Mouse (Mus musculus): ENCODE measurements around the gene Ano8. TPM values are rescaled to one million over a fixed set of nuclear protein-coding genes. Genes with fewer than 3 reads are reported as not detected.

The Ano8 gene
- total and polyA plus RNA-seq, 3 experiments: 1.1 to 2.1 (median 1.5) TPM

DNA sequence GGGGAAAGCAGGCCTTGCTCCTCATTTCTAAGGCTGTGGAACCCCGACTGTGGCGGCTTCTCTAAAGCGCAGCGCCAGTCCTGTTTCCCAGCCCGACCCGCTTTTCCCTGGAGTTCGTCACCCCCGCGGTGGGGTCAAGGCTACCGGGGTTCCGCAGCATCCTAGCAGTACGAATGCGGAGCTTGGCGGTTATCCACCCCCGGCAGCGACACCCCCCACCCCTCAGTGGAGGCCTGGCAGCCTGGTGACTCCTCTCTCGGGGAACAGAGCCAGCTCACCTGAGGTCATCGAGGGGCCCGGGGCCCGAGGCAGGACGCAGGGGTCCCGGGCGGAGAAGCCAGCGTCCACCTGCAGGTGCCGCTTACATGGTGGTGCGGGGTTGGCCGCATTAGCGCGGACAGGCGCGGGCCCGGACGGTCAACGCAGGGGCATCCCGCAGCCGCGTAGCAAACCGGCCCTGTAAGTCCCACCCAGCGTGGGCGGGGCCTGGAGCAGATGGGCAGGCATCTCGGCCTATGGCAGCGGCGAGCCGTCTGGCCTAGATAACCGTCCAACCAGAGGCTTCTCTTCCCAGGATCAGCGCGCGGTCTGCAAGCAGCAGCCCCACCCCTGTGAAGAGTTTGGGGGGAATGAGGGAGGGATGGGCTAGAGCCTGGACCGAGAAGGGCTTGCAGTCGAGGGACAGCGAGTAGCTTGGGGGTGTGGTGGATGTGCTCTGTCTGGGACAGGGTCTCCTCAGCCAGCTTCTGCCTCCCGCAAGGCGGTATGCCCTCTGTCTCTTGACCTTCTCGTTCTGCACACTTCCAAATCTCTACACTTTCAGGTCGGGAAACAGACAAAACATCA lies 22.4 kb downstream of the Ano8 start, which contains the start of gene Abhd8:
Gene Abhd8 (minus strand): TSS at position 468 of the 846 bp plus-strand sequence.
- Histone ChIP-seq H3K4me1 (ENCODE audit: insufficient read depth, low read depth, low read length) (peaks cover 52% of the 10 kb centered on the region), H3K27me3 (ENCODE audit: insufficient read depth, low read length) (no peaks in the 10 kb centered on the region), H3K9me3 (replicated peaks) (0 out of 2 replicates have a peak, but pooled peaks cover 2% of the 10 kb centered on the region), H3K4me3 (ENCODE audit: low read depth, low read length) (peak within 1 kb of the TSS; percentile 77), H3K36me3 (replicated peaks) (peaks cover 47% of the 10 kb centered on the region)
- TF ChIP-seq GATA2 (IDR thresholded peaks at IDR 0.05; ENCODE audit: borderline replicate concordance, low read depth, low read length): no peak
- no peak for TF ChIP-seq CTCF (IDR thresholded peaks at IDR 0.05; ENCODE audit: low read depth, low read length)
- no peak for TF ChIP-seq TAL1 (conservative IDR thresholded peaks at IDR 0.05; ENCODE audit: low read depth, low read length)
- no peak for TF ChIP-seq GATA1 (IDR thresholded peaks at IDR 0.05; ENCODE audit: borderline replicate concordance, low read length)
- TF ChIP-seq POLR2AphosphoS5 (IDR thresholded peaks at IDR 0.05; ENCODE audit: insufficient replicate concordance, low read depth, low read length): no peak
- ATAC-seq (ENCODE audit: extremely low read depth, insufficient number of reproducible peaks, low FRiP score, poor library complexity, severe bottlenecking) (peak; percentile 69), DNase-seq (ENCODE audit: low spot score) (peak; percentile 91)

DNA sequence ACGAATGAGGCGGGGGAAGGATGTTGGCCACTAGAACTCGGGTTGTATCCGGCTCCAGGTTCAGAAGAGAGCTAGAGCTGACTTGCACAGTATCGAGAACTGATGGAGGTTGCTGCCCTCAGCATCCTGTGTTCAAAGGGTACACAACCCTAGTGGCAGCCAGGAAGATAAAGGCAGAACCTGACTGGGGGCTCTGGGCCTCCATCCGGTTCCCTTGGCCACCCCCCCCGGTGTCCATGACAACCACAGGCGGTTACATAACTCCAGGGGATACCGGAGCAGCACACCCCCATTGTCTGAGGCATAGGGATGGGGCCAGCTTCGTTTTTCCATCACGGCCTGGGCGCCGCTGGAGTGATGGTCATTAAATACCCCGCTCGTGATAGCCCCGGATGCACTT lies 23.0 kb downstream of the Ano8 start:
- H3K27me3 ChIP-seq (ENCODE audit: insufficient read depth, low read length): no peaks in the 10 kb centered on the region
- ATAC-seq (ENCODE audit: extremely low read depth, insufficient number of reproducible peaks, low FRiP score, poor library complexity, severe bottlenecking) (no peak), DNase-seq (ENCODE audit: low spot score) (no peak)
- TF ChIP-seq TAL1 (conservative IDR thresholded peaks at IDR 0.05; ENCODE audit: low read depth, low read length): no peak
- no peak for TF ChIP-seq CTCF (IDR thresholded peaks at IDR 0.05; ENCODE audit: low read depth, low read length)
- TF ChIP-seq GATA2 (IDR thresholded peaks at IDR 0.05; ENCODE audit: borderline replicate concordance, low read depth, low read length): no peak
- no peak for TF ChIP-seq POLR2AphosphoS5 (IDR thresholded peaks at IDR 0.05; ENCODE audit: insufficient replicate concordance, low read depth, low read length)
- no peak for TF ChIP-seq GATA1 (IDR thresholded peaks at IDR 0.05; ENCODE audit: borderline replicate concordance, low read length)
- H3K4me3 ChIP-seq (ENCODE audit: low read depth, low read length): peak overlapping the region; percentile 77
- peaks cover 50% of the 10 kb centered on the region for H3K36me3 ChIP-seq (replicated peaks)
- 0 out of 2 replicates have a peak, but pooled peaks cover 2% of the 10 kb centered on the region for H3K9me3 ChIP-seq (replicated peaks)
- peaks cover 51% of the 10 kb centered on the region for H3K4me1 ChIP-seq (ENCODE audit: insufficient read depth, low read depth, low read length)

DNA sequence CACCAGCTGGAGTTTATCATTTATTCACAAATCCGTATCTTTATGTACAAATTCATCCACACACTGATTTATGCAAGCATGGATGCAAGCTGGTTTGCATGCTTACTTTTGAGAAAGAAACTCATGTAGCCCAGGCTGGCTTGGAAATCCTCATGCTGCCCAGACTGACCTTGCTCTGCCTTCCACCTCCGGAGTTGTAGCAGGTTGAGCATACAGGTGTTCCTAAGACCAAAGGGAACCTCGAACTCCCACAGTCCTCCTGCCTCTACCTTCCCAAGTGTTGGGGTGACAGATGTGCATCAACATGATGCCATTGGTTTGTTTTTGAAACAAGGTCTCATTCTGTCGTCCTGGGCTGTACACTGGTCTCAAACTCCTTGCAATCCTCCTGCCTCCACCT lies 23.6 kb downstream of the Ano8 start:
- Histone ChIP-seq H3K9me3 (replicated peaks) (0 out of 2 replicates have a peak, but pooled peaks cover 2% of the 10 kb centered on the region), H3K4me1 (ENCODE audit: insufficient read depth, low read depth, low read length) (peaks cover 52% of the 10 kb centered on the region), H3K36me3 (replicated peaks) (peaks cover 50% of the 10 kb centered on the region), H3K27me3 (ENCODE audit: insufficient read depth, low read length) (no peaks in the 10 kb centered on the region), H3K4me3 (ENCODE audit: low read depth, low read length) (no peak overlapping the region)
- ATAC-seq (ENCODE audit: extremely low read depth, insufficient number of reproducible peaks, low FRiP score, poor library complexity, severe bottlenecking) (no peak), DNase-seq (ENCODE audit: low spot score) (no peak)
- no peak for TF ChIP-seq CTCF (IDR thresholded peaks at IDR 0.05; ENCODE audit: low read depth, low read length)
- TF ChIP-seq GATA1 (IDR thresholded peaks at IDR 0.05; ENCODE audit: borderline replicate concordance, low read length): no peak
- TF ChIP-seq POLR2AphosphoS5 (IDR thresholded peaks at IDR 0.05; ENCODE audit: insufficient replicate concordance, low read depth, low read length): no peak
- no peak for TF ChIP-seq TAL1 (conservative IDR thresholded peaks at IDR 0.05; ENCODE audit: low read depth, low read length)
- no peak for TF ChIP-seq GATA2 (IDR thresholded peaks at IDR 0.05; ENCODE audit: borderline replicate concordance, low read depth, low read length)

DNA sequence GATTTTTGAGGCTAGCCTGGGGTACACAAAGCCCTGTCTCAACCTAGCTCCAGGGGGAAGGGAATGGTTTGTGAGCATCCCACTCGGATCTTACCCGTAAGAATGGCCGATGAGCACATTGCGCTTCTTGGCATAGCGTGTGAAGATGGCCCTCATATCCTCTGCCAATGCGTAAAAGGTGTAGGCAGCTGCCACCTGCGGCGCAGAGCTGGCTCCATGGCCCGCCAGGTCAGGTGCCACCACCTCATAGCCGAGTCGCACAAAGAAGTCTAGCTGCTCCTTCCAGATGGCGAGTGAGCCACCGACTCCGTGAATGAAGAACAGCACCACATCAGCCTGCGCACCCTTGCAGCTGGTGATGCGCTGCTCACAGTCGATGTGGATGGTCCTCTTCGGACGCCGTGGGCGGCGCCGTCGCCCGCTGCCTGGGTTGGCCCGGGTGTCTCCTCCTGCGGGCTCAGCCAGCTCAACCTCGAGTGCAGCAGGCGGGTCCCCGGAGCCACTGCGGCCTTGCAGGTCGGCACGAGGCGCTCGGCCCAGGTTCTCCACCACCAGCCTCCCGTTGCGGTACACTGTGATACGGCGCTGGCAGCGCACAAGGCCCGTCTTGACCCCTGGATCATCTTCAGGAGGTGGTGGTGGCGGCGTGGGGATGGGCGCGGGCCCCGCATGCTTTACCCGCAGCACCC lies 24.5 kb downstream of the Ano8 start:
- DNase-seq (ENCODE audit: low spot score): no peak
- no peak overlapping the region for H3K4me3 ChIP-seq (ENCODE audit: low read depth, low read length)
- no peak for ATAC-seq (ENCODE audit: extremely low read depth, insufficient number of reproducible peaks, low FRiP score, poor library complexity, severe bottlenecking)
- peaks cover 55% of the 10 kb centered on the region for H3K4me1 ChIP-seq (ENCODE audit: insufficient read depth, low read depth, low read length)
- peaks cover 47% of the 10 kb centered on the region for H3K36me3 ChIP-seq (replicated peaks)
- 0 out of 2 replicates have a peak, but pooled peaks cover 2% of the 10 kb centered on the region for H3K9me3 ChIP-seq (replicated peaks)
- 0 out of 2 replicates have a peak, but pooled peaks cover 1% of the 10 kb centered on the region for H3K27me3 ChIP-seq (ENCODE audit: insufficient read depth, low read length)
- no peak for TF ChIP-seq POLR2AphosphoS5 (IDR thresholded peaks at IDR 0.05; ENCODE audit: insufficient replicate concordance, low read depth, low read length)
- no peak for TF ChIP-seq GATA2 (IDR thresholded peaks at IDR 0.05; ENCODE audit: borderline replicate concordance, low read depth, low read length)
- no peak for TF ChIP-seq GATA1 (IDR thresholded peaks at IDR 0.05; ENCODE audit: borderline replicate concordance, low read length)
- TF ChIP-seq TAL1 (conservative IDR thresholded peaks at IDR 0.05; ENCODE audit: low read depth, low read length): no peak
- no peak for TF ChIP-seq CTCF (IDR thresholded peaks at IDR 0.05; ENCODE audit: low read depth, low read length)

DNA sequence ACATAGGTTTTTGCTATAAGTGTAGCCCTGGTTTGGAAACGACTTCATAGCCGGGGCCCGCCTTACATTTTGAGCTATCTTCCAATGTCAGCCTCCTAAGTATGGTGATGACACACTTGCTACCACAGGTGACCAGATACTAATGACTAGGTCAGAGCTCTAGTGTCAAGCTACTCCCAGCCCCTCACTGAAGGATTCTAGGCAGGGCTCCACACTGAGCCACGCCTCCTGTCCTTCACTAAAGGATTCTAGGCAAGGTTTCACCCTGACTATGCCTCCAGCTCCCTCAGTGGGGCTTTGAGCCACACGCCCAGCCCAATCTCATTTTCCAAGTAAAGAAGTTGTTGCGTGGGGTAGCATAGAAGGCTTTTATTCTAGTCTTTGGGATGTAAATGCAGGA lies 25.0 kb downstream of the Ano8 start:
- DNase-seq (ENCODE audit: low spot score) (no peak), ATAC-seq (ENCODE audit: extremely low read depth, insufficient number of reproducible peaks, low FRiP score, poor library complexity, severe bottlenecking) (no peak)
- peaks cover 49% of the 10 kb centered on the region for H3K4me1 ChIP-seq (ENCODE audit: insufficient read depth, low read depth, low read length)
- H3K36me3 ChIP-seq (replicated peaks): peaks cover 41% of the 10 kb centered on the region
- H3K4me3 ChIP-seq (ENCODE audit: low read depth, low read length): no peak overlapping the region
- peaks cover 6% of the 10 kb centered on the region; the same call in 1 of the 2 replicates for H3K27me3 ChIP-seq (ENCODE audit: insufficient read depth, low read length)
- TF ChIP-seq POLR2AphosphoS5 (IDR thresholded peaks at IDR 0.05; ENCODE audit: insufficient replicate concordance, low read depth, low read length) (no peak), GATA1 (IDR thresholded peaks at IDR 0.05; ENCODE audit: borderline replicate concordance, low read length) (no peak), CTCF (IDR thresholded peaks at IDR 0.05; ENCODE audit: low read depth, low read length) (no peak), TAL1 (conservative IDR thresholded peaks at IDR 0.05; ENCODE audit: low read depth, low read length) (no peak), GATA2 (IDR thresholded peaks at IDR 0.05; ENCODE audit: borderline replicate concordance, low read depth, low read length) (no peak)
- H3K9me3 ChIP-seq (replicated peaks): 0 out of 2 replicates have a peak, but pooled peaks cover 2% of the 10 kb centered on the region

All from G1E (cell line).